Mouse (Mus musculus): ENCODE measurements around the gene Dip2b. TPM values are rescaled to one million over a fixed set of nuclear protein-coding genes. Genes with fewer than 3 reads are reported as not detected.

Dip2b gene
- 16.4 and 18.1 TPM in 2 replicates for polyA plus RNA-seq (2014; fragmentation: Nextera tagmentation; extraction: Ambion mirVana)

DNA sequence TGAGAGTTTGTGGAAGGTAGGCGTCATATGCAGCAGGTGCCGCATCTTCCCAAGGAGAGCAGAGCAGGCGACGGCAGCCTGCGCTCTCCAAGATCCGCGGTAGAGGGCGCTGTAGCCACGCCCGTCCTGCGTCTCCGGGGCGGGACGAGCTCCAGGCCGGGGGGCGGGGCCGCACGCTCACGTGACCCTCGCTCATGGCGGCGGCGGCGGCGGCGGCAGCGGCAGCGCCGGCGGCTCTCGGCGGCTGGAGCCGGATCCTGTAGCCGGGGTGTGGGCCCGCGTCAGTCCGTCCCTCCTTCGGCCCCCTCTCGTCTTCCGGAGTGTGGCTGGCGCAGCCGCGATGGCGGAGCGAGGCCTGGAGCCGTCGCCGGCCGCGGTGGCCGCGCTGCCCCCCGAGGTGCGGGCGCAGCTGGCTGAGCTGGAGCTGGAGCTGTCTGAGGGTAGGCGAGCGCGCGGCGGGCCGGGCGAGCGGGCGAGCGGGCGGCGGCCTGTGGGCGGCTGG, at the start of gene Dip2b:
Gene Dip2b, plus strand, starts transcription at position 195 of the 502 bp plus-strand sequence.
- peak; percentile 92 for TF ChIP-seq CTCF (IDR thresholded peaks at IDR 0.05; ENCODE audit: low read depth)
- H3K4me2 ChIP-seq = peak within 1 kb of the TSS; percentile 76
- H3K36me3 ChIP-seq (ENCODE audit: insufficient read depth) = 0 out of 2 replicates have a peak, but pooled peaks cover 4% of the 10 kb centered on the region
- ATAC-seq (ENCODE audit: insufficient read depth) = peak; percentile 89
- H3K4me1 ChIP-seq (ENCODE audit: insufficient read depth) = peaks cover 15% of the 10 kb centered on the region
- no peaks in the 10 kb centered on the region for H3K27me3 ChIP-seq (ENCODE audit: insufficient read depth, low read length)
- WGBS = 0% methylated on average over 55 of the region's 68 CpGs
- DNase-seq = peak; percentile 98
- H3K9ac ChIP-seq = peak within 1 kb of the TSS; percentile 90
- H3K27ac ChIP-seq (ENCODE audit: low read depth) = peak within 1 kb of the TSS; percentile 96
- H3K4me3 ChIP-seq (ENCODE audit: low read depth, low read length) = peak within 1 kb of the TSS; percentile 80
- H3K9me3 ChIP-seq (ENCODE audit: low read depth, low read length) = no peaks in the 10 kb centered on the region

DNA sequence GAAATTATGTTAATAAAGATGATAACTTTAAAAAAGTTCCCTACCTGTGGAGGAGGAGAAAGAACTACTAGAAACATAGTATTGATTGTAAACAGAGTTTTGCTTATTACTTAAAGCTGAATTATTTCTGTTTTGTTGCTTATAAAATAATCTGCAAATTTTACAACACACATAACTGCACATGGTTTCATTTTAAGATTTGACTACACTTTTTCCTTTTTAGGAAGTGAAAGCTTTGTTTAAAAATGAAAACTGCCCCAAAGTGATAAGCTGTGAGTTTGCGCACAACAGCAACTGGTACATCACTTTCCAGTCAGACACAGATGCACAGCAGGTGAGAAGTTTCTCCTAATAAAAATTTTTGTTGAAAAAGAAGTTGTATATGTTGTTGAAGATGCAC, 45.4 kb upstream of the Dip2b start:
- Histone ChIP-seq H3K4me2 (no peak overlapping the region), H3K27ac (ENCODE audit: low read depth) (no peak overlapping the region), H3K36me3 (ENCODE audit: insufficient read depth) (peaks cover 70% of the 10 kb centered on the region), H3K27me3 (ENCODE audit: insufficient read depth, low read length) (no peaks in the 10 kb centered on the region), H3K4me3 (ENCODE audit: low read depth, low read length) (no peak overlapping the region), H3K9me3 (ENCODE audit: low read depth, low read length) (no peaks in the 10 kb centered on the region), H3K4me1 (ENCODE audit: insufficient read depth) (no peaks in the 10 kb centered on the region), H3K9ac (no peak overlapping the region)
- DNase-seq (no peak), ATAC-seq (ENCODE audit: insufficient read depth) (no peak)
- WGBS = 94% methylated on average over 1 of the region's 1 CpGs
- no peak for TF ChIP-seq CTCF (IDR thresholded peaks at IDR 0.05; ENCODE audit: low read depth)

DNA sequence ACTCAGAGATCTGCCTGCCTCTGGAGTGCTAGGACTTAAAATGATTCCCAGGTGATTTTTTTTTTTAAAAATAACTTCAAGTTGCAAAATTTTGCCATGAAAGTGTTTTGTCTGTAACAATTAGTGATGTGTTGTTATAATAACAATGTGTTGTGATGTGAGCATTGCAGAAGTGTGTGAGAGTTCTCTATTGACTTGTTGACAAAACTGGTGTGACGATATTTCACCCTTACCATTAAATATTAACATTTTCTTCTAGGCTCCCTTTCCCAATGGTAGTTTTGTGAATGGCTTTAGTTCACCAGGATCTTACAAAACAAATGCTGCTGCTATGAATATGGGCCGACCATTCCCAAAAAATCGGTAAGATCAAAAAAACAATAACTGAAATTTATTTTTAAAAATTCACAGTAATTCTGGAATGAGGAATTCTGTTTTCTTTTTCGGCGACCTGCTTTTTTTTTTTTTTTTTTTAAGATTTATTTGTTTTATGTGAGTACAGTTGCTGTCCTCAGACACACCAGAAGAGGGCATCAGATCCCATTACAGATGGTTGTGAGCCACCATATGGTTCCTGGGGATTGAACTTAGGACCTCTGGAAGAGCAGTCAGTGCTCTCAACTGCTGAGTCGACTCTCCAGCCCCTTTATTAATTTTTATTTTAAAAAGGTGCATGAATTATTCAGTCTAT, 41.2 kb upstream of the Dip2b start:
- TF ChIP-seq CTCF (IDR thresholded peaks at IDR 0.05; ENCODE audit: low read depth) = no peak
- H3K4me1 ChIP-seq (ENCODE audit: insufficient read depth) = no peaks in the 10 kb centered on the region
- DNase-seq = no peak
- H3K27ac ChIP-seq (ENCODE audit: low read depth) = no peak overlapping the region
- 86% methylated on average over 6 of the region's 6 CpGs for WGBS
- no peaks in the 10 kb centered on the region for H3K9me3 ChIP-seq (ENCODE audit: low read depth, low read length)
- H3K36me3 ChIP-seq (ENCODE audit: insufficient read depth) = peaks cover 74% of the 10 kb centered on the region
- H3K4me3 ChIP-seq (ENCODE audit: low read depth, low read length) = no peak overlapping the region
- no peaks in the 10 kb centered on the region for H3K27me3 ChIP-seq (ENCODE audit: insufficient read depth, low read length)
- no peak overlapping the region for H3K4me2 ChIP-seq
- no peak overlapping the region for H3K9ac ChIP-seq
- ATAC-seq (ENCODE audit: insufficient read depth) = no peak

DNA sequence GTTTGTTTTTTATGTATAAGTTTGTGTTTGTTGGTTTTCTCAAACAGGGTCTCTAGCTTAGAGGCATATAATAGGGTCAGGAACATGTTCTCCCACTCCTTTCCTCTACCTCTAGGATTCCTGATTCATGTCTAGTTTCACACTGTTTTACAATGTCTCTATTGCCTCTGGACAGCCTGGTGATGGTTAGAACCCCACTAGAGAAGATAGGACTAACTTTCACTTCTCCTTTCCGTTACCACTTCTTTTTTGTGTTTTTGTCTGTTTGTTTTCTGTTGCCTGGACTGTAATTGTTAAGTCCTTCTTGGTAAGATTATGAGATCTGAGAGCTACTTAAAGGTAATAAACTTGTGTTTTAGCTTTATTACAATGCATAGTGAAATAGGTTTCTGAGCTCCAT, 39.1 kb upstream of the Dip2b start:
- peaks cover 78% of the 10 kb centered on the region for H3K36me3 ChIP-seq (ENCODE audit: insufficient read depth)
- WGBS = 85% methylated on average over 1 of the region's 1 CpGs

DNA sequence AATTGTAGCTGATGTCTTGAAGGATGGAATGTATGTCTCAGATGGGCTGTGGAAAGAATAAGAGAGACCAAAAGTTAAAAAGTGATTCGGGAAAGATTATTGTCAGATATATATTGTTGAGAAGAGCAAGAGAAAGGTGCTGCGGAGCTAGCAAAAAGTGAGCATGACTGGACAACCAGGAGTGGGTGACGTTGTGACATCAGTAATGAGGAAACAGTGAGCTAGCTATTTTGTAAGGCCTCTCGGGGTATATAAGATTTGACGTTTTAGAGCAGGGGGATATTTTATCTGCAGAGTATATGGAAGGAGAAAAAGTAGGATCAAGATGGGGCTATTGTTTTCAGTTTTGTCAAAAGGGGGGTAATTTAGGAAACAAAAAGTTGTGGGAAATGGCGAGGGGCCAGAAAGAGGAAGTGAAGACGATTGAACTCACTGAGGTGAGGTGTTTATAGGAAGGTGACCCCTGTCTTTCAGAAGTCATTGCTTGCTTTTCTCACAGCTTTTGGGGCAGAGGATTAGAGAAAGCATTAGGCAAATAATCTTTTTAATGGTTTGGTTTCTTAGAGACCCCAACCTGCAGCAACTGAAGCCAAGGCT, 33.7 kb upstream of the Dip2b start:
- DNase-seq (no peak), ATAC-seq (ENCODE audit: insufficient read depth) (no peak)
- H3K4me2 ChIP-seq = no peak overlapping the region
- no peak overlapping the region for H3K27ac ChIP-seq (ENCODE audit: low read depth)
- H3K36me3 ChIP-seq (ENCODE audit: insufficient read depth) = peaks cover 85% of the 10 kb centered on the region
- H3K9me3 ChIP-seq (ENCODE audit: low read depth, low read length) = no peaks in the 10 kb centered on the region
- H3K27me3 ChIP-seq (ENCODE audit: insufficient read depth, low read length) = no peaks in the 10 kb centered on the region
- H3K4me3 ChIP-seq (ENCODE audit: low read depth, low read length) = no peak overlapping the region
- no peak overlapping the region for H3K9ac ChIP-seq
- WGBS = 79% methylated on average over 7 of the region's 7 CpGs
- no peak for TF ChIP-seq CTCF (IDR thresholded peaks at IDR 0.05; ENCODE audit: low read depth)
- H3K4me1 ChIP-seq (ENCODE audit: insufficient read depth) = no peaks in the 10 kb centered on the region

More for the DNA sequence above, 39.1 kb upstream of the Dip2b start:
- Histone ChIP-seq H3K27ac (ENCODE audit: low read depth) (no peak overlapping the region), H3K4me1 (ENCODE audit: insufficient read depth) (no peaks in the 10 kb centered on the region), H3K4me3 (ENCODE audit: low read depth, low read length) (no peak overlapping the region), H3K9me3 (ENCODE audit: low read depth, low read length) (no peaks in the 10 kb centered on the region), H3K9ac (no peak overlapping the region), H3K4me2 (no peak overlapping the region), H3K27me3 (ENCODE audit: insufficient read depth, low read length) (no peaks in the 10 kb centered on the region)
- no peak for DNase-seq
- ATAC-seq (ENCODE audit: insufficient read depth) = no peak
- no peak for TF ChIP-seq CTCF (IDR thresholded peaks at IDR 0.05; ENCODE audit: low read depth)

DNA sequence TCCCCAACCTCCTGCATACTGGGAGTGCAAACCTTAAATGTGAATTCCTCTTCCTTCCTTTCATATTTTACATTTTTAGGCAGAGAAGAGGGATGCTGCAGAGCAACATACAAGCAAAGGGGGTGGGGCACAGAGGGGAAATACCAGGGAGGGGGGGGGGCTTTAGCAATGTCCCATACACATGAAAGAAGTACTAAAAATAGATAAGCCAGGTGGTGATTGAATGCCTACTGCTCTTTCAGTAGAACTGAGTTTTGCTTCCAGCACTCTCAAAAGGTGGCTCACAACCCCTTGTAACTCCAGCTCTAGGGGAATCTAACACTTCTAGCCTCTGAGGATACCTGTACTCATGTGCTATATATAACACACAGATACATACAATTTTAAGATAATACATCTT, 32.3 kb upstream of the Dip2b start:
- H3K9me3 ChIP-seq (ENCODE audit: low read depth, low read length) = no peaks in the 10 kb centered on the region
- H3K9ac ChIP-seq = no peak overlapping the region
- no peaks in the 10 kb centered on the region for H3K4me1 ChIP-seq (ENCODE audit: insufficient read depth)
- H3K27me3 ChIP-seq (ENCODE audit: insufficient read depth, low read length) = no peaks in the 10 kb centered on the region
- H3K4me2 ChIP-seq = no peak overlapping the region
- H3K36me3 ChIP-seq (ENCODE audit: insufficient read depth) = peaks cover 88% of the 10 kb centered on the region
- DNase-seq (no peak), ATAC-seq (ENCODE audit: insufficient read depth) (no peak)
- no peak for TF ChIP-seq CTCF (IDR thresholded peaks at IDR 0.05; ENCODE audit: low read depth)
- H3K27ac ChIP-seq (ENCODE audit: low read depth) = no peak overlapping the region
- H3K4me3 ChIP-seq (ENCODE audit: low read depth, low read length) = no peak overlapping the region

DNA sequence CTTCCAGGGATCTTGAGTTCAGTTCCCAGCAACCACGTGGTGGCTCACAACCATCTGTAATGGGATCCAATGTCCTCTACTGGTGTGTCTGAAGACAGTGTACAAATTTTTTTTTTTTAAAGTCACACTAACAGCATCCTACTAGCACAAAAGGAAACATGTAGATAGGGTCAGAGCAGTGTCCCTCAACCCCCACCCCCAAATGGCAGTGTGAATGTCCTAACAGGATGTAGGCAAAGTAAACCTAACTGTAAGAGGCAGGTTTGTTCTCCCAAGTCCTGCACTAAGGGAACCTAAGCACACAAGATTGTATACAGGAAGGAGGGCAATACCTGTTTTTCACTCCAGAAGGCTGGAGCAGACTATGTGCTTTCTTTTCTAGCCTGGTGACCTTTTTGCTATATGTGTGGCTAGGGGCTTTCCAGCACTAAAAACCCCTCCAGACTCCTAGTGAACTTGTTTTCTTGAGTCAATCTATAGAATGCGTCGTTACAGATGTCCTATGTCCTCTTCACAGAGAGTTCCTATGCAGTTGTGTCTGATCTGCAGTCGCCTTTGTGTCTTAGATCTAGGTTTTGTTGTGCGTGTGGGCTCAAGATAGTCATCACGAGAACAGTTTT, 20.1 kb upstream of the Dip2b start:
- 66% methylated on average over 6 of the region's 6 CpGs for WGBS
- no peaks in the 10 kb centered on the region for H3K4me1 ChIP-seq (ENCODE audit: insufficient read depth)
- no peak overlapping the region for H3K9ac ChIP-seq
- H3K27me3 ChIP-seq (ENCODE audit: insufficient read depth, low read length) = no peaks in the 10 kb centered on the region
- DNase-seq (no peak), ATAC-seq (ENCODE audit: insufficient read depth) (no peak)
- no peaks in the 10 kb centered on the region for H3K9me3 ChIP-seq (ENCODE audit: low read depth, low read length)
- TF ChIP-seq CTCF (IDR thresholded peaks at IDR 0.05; ENCODE audit: low read depth) = no peak
- H3K27ac ChIP-seq (ENCODE audit: low read depth) = no peak overlapping the region
- no peak overlapping the region for H3K4me3 ChIP-seq (ENCODE audit: low read depth, low read length)
- peaks cover 14% of the 10 kb centered on the region for H3K36me3 ChIP-seq (ENCODE audit: insufficient read depth)
- H3K4me2 ChIP-seq = no peak overlapping the region

Data from lung, embryonic 14.5 days (tissue).